Mouse (Mus musculus) ovary, adult 2 months (tissue): ENCODE measurements around the gene Gm49336. TPM values are rescaled to one million over a fixed set of nuclear protein-coding genes. Genes with fewer than 3 reads are reported as not detected.

Experiments
- polyA plus RNA-seq: library from polyadenylated mRNA; depleted of rRNA; stranded (reverse); fragments of >200 nt; gene quantifications from 2 replicates; pipeline ENCODE4 v1.2.3, GENCODE M21; 2012; rRNA removed

The Gm49336 gene
- 20.5 and 23.3 TPM in 2 replicates for polyA plus RNA-seq

GRCm38 (mm10) chr14:60251281-60252003, at the start of gene Gm49336, which contains the start of gene Nupl1:
Gene Gm49336 (minus strand): TSS chr14:60251507.
Gene Nupl1 (minus strand): TSS chr14:60251431.

DNA sequence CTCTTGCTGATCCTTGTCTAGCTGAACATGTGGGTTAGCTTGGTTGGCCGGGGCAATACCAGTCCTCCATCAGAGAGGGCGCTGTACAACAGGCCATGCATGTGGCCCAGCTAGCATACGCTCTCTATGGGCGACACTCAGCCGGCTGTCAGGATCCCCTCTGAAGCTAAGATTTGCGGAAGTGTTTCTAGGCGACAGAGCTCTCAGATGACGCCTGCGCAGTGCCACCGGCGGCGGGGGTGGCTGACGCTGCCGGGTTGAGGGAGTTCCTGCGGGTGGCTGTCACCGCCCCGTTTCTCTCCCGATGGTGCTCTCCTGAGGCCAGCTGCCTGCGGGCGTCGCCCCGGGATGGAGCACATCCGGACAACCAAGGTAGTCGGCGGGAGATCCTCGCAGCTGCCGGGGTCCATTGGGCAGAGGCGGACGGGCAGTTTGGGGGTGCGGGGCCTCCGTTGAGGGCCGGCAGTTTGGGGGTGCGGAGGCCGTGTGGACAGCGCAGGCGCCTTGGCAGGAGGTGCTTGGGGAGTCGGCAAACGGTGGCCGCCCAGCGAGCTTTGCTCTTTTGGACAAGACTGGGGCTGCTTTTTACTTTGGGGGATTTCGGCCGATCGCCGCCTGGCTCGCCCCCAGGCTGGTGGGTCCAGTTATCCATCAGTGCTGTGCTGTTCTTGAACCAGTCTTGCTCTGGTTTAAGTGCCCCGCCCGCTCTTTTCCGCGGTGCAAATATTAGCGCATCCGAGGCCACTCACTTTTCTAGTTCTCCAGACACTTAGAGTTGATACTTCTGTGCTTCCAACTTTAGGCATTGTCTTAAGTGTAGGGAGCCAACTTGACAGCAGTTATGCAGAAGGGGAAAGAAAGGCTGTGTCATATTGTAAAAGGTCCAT, 13.9 kb upstream of the Gm49336 start, which contains the start of gene Mtmr6:
TSS of gene Mtmr6 (plus strand) at position 239 of the 887 bp plus-strand sequence.

DNA sequence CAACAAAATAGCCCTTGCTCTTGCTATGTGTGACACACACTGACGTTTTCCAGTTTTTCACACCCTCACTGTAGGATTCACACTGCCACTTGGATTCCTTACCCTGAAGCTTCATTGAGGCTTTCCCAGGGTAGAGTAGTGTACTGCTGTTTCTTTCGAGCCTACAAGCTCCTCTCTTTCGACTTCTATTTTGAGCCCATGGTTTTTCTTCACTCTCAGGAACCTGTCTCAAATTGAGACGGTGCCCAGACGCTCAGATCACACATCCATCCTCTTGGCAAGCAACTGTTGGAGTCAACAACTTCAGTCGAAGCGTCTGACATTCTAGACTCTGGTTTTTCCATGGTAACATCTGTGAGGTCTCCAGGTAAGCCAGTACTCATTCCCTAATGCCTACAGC, 54.4 kb downstream of the Gm49336 start, which contains the start of gene Atp8a2:
TSS of gene Atp8a2 (minus strand) at position 296 of the 400 bp plus-strand sequence.

Other genes starting within 250 kb of the Gm49336 start
- 0.40 and 1.3 TPM in 2 replicates for gene Atp8a2, start 54.3 kb downstream of the Gm49336 start, polyA plus RNA-seq
- gene Nupl1, start 76 bp downstream of the Gm49336 start, polyA plus RNA-seq: not detected in 2 replicates
- 11.5 and 11.9 TPM in 2 replicates for gene Mtmr6, start 13.7 kb upstream of the Gm49336 start, polyA plus RNA-seq
- gene Amer2, start 121.8 kb upstream of the Gm49336 start, polyA plus RNA-seq: 0.40 and 0.46 TPM in 2 replicates